Mouse (Mus musculus) left cerebral cortex, adult 8-10 months (tissue): ENCODE measurements around the gene Runx2. TPM values are rescaled to one million over a fixed set of nuclear protein-coding genes. Genes with fewer than 3 reads are reported as not detected.

Experiments
- DNase-seq, 2 experiments: peaks; one replicate each; pipeline ENCODE4 v3.0.0; 2022; ENCODE audit warnings: low spot score in 2 of 2
- total RNA-seq, 4 experiments: library from RNA; stranded (reverse); gene quantifications; 2 replicates each; pipeline ENCODE4 v1.2.4; 2022

Runx2 gene
- total RNA-seq, 4 experiments from 2014 or later = 8.9 to 12.6 (median 9.8) TPM

- DNase-seq = no peak
Measured at GRCm38 (mm10) chr17:44718036-44718435, 96.6 kb downstream of the Runx2 start.

GRCm38 (mm10) chr17:44714116-44714515 lies 100.5 kb downstream of the Runx2 start:
- no peak for DNase-seq

GRCm38 (mm10) chr17:44713404-44713803 lies 101.2 kb downstream of the Runx2 start:
- no peak for DNase-seq

GRCm38 (mm10) chr17:44709516-44710252 lies 104.9 kb downstream of the Runx2 start:
- peak in 1 of 2 experiments; percentile 28 for DNase-seq

GRCm38 (mm10) chr17:44707956-44708355 lies 106.6 kb downstream of the Runx2 start:
- no peak for DNase-seq

GRCm38 (mm10) chr17:44706531-44706930 lies 108.1 kb downstream of the Runx2 start:
- DNase-seq = no peak

- DNase-seq = no peak
Measured at GRCm38 (mm10) chr17:44702506-44703298, 111.9 kb downstream of the Runx2 start.

- DNase-seq = no peak
Measured at GRCm38 (mm10) chr17:44701531-44701930, 113.1 kb downstream of the Runx2 start.

- no peak for DNase-seq
Measured at GRCm38 (mm10) chr17:44700326-44700725, 114.3 kb downstream of the Runx2 start.

GRCm38 (mm10) chr17:44697053-44697452 lies 117.5 kb downstream of the Runx2 start:
- no peak for DNase-seq

- DNase-seq = no peak
Measured at GRCm38 (mm10) chr17:44693552-44693951, 121.0 kb downstream of the Runx2 start.

- no peak for DNase-seq
Measured at GRCm38 (mm10) chr17:44691517-44691916, 123.1 kb downstream of the Runx2 start.

- DNase-seq = no peak
Measured at GRCm38 (mm10) chr17:44690410-44691035, 124.1 kb downstream of the Runx2 start.

GRCm38 (mm10) chr17:44688306-44688705 lies 126.3 kb downstream of the Runx2 start:
- DNase-seq = no peak

GRCm38 (mm10) chr17:44685514-44685913 lies 129.1 kb downstream of the Runx2 start:
- peak in 1 of 2 experiments; percentile 27 for DNase-seq

- DNase-seq = no peak
Measured at GRCm38 (mm10) chr17:44683026-44683425, 131.6 kb downstream of the Runx2 start.

GRCm38 (mm10) chr17:44677782-44678181 lies 136.8 kb downstream of the Runx2 start:
- DNase-seq = no peak

- DNase-seq = no peak
Measured at GRCm38 (mm10) chr17:44672806-44673205, 141.8 kb downstream of the Runx2 start.

GRCm38 (mm10) chr17:44671946-44672692 lies 142.5 kb downstream of the Runx2 start:
- peak; percentile 59 to 72 for DNase-seq

- no peak for DNase-seq
Measured at GRCm38 (mm10) chr17:44669985-44670384, 144.6 kb downstream of the Runx2 start.

- DNase-seq = no peak
Measured at GRCm38 (mm10) chr17:44667346-44667745, 147.3 kb downstream of the Runx2 start.
